Mouse (Mus musculus): ENCODE results near the gene Dip2b. TPM values are rescaled to one million over a fixed set of nuclear protein-coding genes. Genes with fewer than 3 reads are reported as not detected.

Dip2b gene
- total and polyA plus RNA-seq, 3 experiments: 13.9 to 68.9 (median 15.4) TPM

- Histone ChIP-seq H3K36me3 (ENCODE audit: control insufficient read depth in 1 of 2, insufficient read depth in 2 of 2, low read length in 2 of 2) (peaks cover 0 to 1% of the 10 kb centered on the region in 2 experiments; a peak in 1 of 4 replicates), H3K79me2 (ENCODE audit: control insufficient read depth, insufficient read depth, low read length, poor library complexity) (no peaks in the 10 kb centered on the region), H3K27me3 (ENCODE audit: control insufficient read depth in 1 of 2, insufficient read depth in 2 of 2, low read length in 2 of 2) (no peaks in the 10 kb centered on the region), H3K9me3 (replicated peaks; ENCODE audit: insufficient read depth, low read length) (no peaks in the 10 kb centered on the region), H3K27ac (ENCODE audit: control insufficient read depth, low read depth, low read length) (no peak overlapping the region), H3K4me1 (ENCODE audit: control insufficient read depth in 1 of 2, insufficient read depth in 2 of 2, low read length in 2 of 2) (no peaks in the 10 kb centered on the region), H3K9ac (ENCODE audit: control insufficient read depth, low read depth, low read length, poor library complexity, severe bottlenecking) (no peak overlapping the region), H3K4me3 (ENCODE audit: control insufficient read depth in 1 of 2, insufficient read depth in 1 of 2, low read depth in 2 of 2, low read length in 2 of 2) (no peak overlapping the region)
- TF ChIP-seq MAFK (IDR thresholded peaks at IDR 0.05; ENCODE audit: borderline replicate concordance, low read depth, low read length) (no peak), POLR2AphosphoS5 (IDR thresholded peaks at IDR 0.05; ENCODE audit: borderline replicate concordance, low read depth, low read length) (no peak), MYC (IDR thresholded peaks at IDR 0.05; ENCODE audit: low read depth, low read length) (no peak), E2F4 (IDR thresholded peaks at IDR 0.05; ENCODE audit: borderline replicate concordance, low read depth, low read length) (no peak), MYB (IDR thresholded peaks at IDR 0.05; ENCODE audit: low read depth, low read length) (no peak), RAD21 (IDR thresholded peaks at IDR 0.05; ENCODE audit: low read depth, low read length) (no peak), BHLHE40 (IDR thresholded peaks at IDR 0.05; ENCODE audit: borderline replicate concordance, low read depth, low read length) (no peak), CHD2 (IDR thresholded peaks at IDR 0.05; ENCODE audit: low read length) (no peak), ZNF384 (IDR thresholded peaks at IDR 0.05; ENCODE audit: low read depth, low read length) (no peak), MAX (IDR thresholded peaks at IDR 0.05; ENCODE audit: low read length) (no peak), TCF12 (IDR thresholded peaks at IDR 0.05; ENCODE audit: low read depth, low read length) (no peak), POLR2AphosphoS2 (IDR thresholded peaks at IDR 0.05; ENCODE audit: low read length) (no peak), JUND (IDR thresholded peaks at IDR 0.05; ENCODE audit: low read depth, low read length) (no peak), RCOR1 (IDR thresholded peaks at IDR 0.05; ENCODE audit: low read depth, low read length) (no peak), USF1 (IDR thresholded peaks at IDR 0.05; ENCODE audit: low read depth, low read length) (no peak), EP300 (IDR thresholded peaks at IDR 0.05; ENCODE audit: low read depth in 1 of 2, low read length in 2 of 2) (no peak), NELFE (IDR thresholded peaks at IDR 0.05; ENCODE audit: low read depth, low read length) (no peak), SIN3A (IDR thresholded peaks at IDR 0.05; ENCODE audit: low read length) (no peak), ETS1 (IDR thresholded peaks at IDR 0.05; ENCODE audit: low read depth, low read length) (no peak)
- no peak for DNase-seq (ENCODE audit: low read depth, low spot score)
Measured at GRCm38 (mm10) chr15:100144854-100145824, 106.7 kb downstream of the Dip2b start.

- Histone ChIP-seq H3K27me3 (ENCODE audit: control insufficient read depth in 1 of 2, insufficient read depth in 2 of 2, low read length in 2 of 2) (no peaks in the 10 kb centered on the region), H3K9ac (ENCODE audit: control insufficient read depth, low read depth, low read length, poor library complexity, severe bottlenecking) (no peak overlapping the region), H3K79me2 (ENCODE audit: control insufficient read depth, insufficient read depth, low read length, poor library complexity) (no peaks in the 10 kb centered on the region), H3K4me1 (ENCODE audit: control insufficient read depth in 1 of 2, insufficient read depth in 2 of 2, low read length in 2 of 2) (no peaks in the 10 kb centered on the region), H3K9me3 (replicated peaks; ENCODE audit: insufficient read depth, low read length) (no peaks in the 10 kb centered on the region), H3K4me3 (ENCODE audit: control insufficient read depth in 1 of 2, insufficient read depth in 1 of 2, low read depth in 2 of 2, low read length in 2 of 2) (no peak overlapping the region), H3K27ac (ENCODE audit: control insufficient read depth, low read depth, low read length) (no peak overlapping the region), H3K36me3 (ENCODE audit: control insufficient read depth in 1 of 2, insufficient read depth in 2 of 2, low read length in 2 of 2) (peaks cover 0 to 1% of the 10 kb centered on the region in 2 experiments; a peak in 1 of 4 replicates)
- no peak for TF ChIP-seq SIN3A (IDR thresholded peaks at IDR 0.05; ENCODE audit: low read length)
- TF ChIP-seq MAX (IDR thresholded peaks at IDR 0.05; ENCODE audit: low read length): no peak
- no peak for TF ChIP-seq CHD1 (IDR thresholded peaks at IDR 0.05; ENCODE audit: low read depth, low read length)
- no peak for TF ChIP-seq MYC (IDR thresholded peaks at IDR 0.05; ENCODE audit: low read depth, low read length)
- no peak for TF ChIP-seq ETS1 (IDR thresholded peaks at IDR 0.05; ENCODE audit: low read depth, low read length)
- TF ChIP-seq GABPA (IDR thresholded peaks at IDR 0.05; ENCODE audit: low read depth, low read length): no peak
- no peak for TF ChIP-seq GATA1 (IDR thresholded peaks at IDR 0.05; ENCODE audit: low read depth, low read length)
- TF ChIP-seq POLR2AphosphoS2 (IDR thresholded peaks at IDR 0.05; ENCODE audit: low read length): no peak
- DNase-seq (ENCODE audit: low read depth, low spot score): no peak
Measured at GRCm38 (mm10) chr15:100145917-100146316, 107.5 kb downstream of the Dip2b start.
